Mouse (Mus musculus) forebrain, embryonic 12.5 days (tissue): Measurements from ENCODE around the gene Ap1m1. TPM values are rescaled to one million over a fixed set of nuclear protein-coding genes. Genes with fewer than 3 reads are reported as not detected.

Source experiments
- ATAC-seq: fragments of 200-750 bp; cut with Nextera tagmentation; 2 replicates; pipeline ENCODE4 v1.8.0; 2017; ENCODE audit warnings: moderate TSS enrichment; ENCODE audit not compliant: low FRiP score
- H3K27ac ChIP-seq: fragments of 300-500 bp; sonication (generic); 2 replicates; pipeline ENCODE4 v1.5.1; 2016; ENCODE audit warnings: mild to moderate bottlenecking
- H3K27me3 ChIP-seq: fragments of 300-500 bp; sonication (generic); 2 replicates; pipeline ENCODE4 v1.6.1; 2016; ENCODE audit warnings: mild to moderate bottlenecking
- H3K36me3 ChIP-seq: fragments of 300-500 bp; sonication (generic); replicated peaks from 2 replicates; pipeline ENCODE4 v1.6.1; 2016; ENCODE audit warnings: mild to moderate bottlenecking
- H3K4me1 ChIP-seq: fragments of 300-500 bp; sonication (generic); 2 replicates; pipeline ENCODE4 v1.6.1; 2016
- H3K4me2 ChIP-seq: fragments of 300-500 bp; sonication (generic); 2 replicates; pipeline ENCODE4 v1.6.1; 2016; ENCODE audit warnings: mild to moderate bottlenecking, moderate library complexity
- H3K4me3 ChIP-seq: fragments of 300-500 bp; sonication (generic); replicated peaks from 2 replicates; pipeline ENCODE4 v1.5.1; 2016; ENCODE audit warnings: mild to moderate bottlenecking
- H3K9ac ChIP-seq: fragments of 300-500 bp; sonication (generic); 2 replicates; pipeline ENCODE4 v1.6.1; 2016; ENCODE audit warnings: mild to moderate bottlenecking
- H3K9me3 ChIP-seq: fragments of 300-500 bp; sonication (generic); 2 replicates; pipeline ENCODE4 v1.6.1; 2016
- WGBS: fragments of 180-500 bp; shearing (Covaris S2); methylation state at CpG from one replicate; pipeline ENCODE4 v1.1.7; 2016; 5-methylcytosine and 5-hydroxymethylcytosine counted together
- polyA plus RNA-seq: library from polyadenylated mRNA; unstranded; fragments of >200 nt; fragmentation: Nextera tagmentation; extraction: Ambion mirVana; gene quantifications from 2 replicates; pipeline ENCODE4 v1.2.1, GENCODE M21; 2016

Ap1m1 gene
- polyA plus RNA-seq, 1 experiment from 2014 or later = 193 TPM

- peak overlapping the region; percentile 87 for H3K4me2 ChIP-seq
- H3K9ac ChIP-seq = no peak overlapping the region
- peaks cover 26% of the 10 kb centered on the region for H3K27me3 ChIP-seq
- ATAC-seq = peak; percentile 45
- H3K27ac ChIP-seq = no peak overlapping the region
- H3K9me3 ChIP-seq = no peaks in the 10 kb centered on the region
- H3K4me1 ChIP-seq = peaks cover 18% of the 10 kb centered on the region
- H3K36me3 ChIP-seq = peaks cover 32% of the 10 kb centered on the region
- 82% methylated on average over 10 of the region's 10 CpGs for WGBS
- peak overlapping the region; percentile 83 for H3K4me3 ChIP-seq
These were observed 20.9 kb upstream of the Ap1m1 start for GRCm38 (mm10) chr8:72218781-72219540.

DNA sequence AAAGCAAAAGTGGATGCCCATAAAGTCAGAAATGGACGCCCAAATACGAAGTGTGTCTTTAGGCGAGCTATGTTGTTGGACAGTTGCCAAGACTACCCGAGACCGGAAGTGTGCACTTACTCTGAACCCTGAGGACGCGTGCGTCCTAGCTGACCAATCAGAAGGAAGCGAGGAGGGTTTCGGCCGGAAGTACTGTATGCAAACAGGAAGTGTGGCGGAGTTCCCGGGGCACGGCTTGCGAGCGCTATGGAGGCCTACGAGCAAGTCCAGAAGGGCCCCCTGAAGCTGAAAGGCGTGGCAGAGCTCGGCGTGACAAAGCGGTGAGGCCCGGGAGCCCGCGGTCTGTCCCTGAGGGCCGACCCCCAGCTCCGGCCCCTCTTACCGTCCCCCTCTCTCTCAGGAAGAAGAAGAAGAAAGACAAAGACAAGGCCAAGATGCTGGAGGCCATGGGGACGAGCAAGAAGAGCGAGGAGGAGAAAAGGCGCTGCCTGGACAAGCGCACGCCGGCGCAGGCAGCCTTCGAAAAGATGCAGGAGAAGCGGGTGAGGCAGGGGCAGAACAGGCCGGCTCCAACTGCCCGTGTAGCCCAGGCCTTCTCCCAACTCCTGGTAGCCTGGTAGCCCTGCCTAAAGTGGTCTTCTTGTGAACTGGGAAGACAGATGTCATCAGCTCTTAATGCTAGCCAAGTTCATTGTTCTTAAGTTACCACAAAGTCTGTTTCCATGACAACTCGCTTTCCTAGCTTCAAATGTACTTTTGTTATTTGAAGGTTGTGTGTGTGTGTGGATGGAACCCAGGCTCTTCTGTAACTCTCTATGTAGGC is 20.1 kb upstream of the Ap1m1 start, which contains the start of gene Fam32a:
Gene Fam32a (plus strand): TSS at position 190 of the 823 bp plus-strand sequence.
- Histone ChIP-seq H3K27ac (peak within 1 kb of the TSS; percentile 76), H3K36me3 (peaks cover 34% of the 10 kb centered on the region)
- peak; percentile 98 for ATAC-seq

DNA sequence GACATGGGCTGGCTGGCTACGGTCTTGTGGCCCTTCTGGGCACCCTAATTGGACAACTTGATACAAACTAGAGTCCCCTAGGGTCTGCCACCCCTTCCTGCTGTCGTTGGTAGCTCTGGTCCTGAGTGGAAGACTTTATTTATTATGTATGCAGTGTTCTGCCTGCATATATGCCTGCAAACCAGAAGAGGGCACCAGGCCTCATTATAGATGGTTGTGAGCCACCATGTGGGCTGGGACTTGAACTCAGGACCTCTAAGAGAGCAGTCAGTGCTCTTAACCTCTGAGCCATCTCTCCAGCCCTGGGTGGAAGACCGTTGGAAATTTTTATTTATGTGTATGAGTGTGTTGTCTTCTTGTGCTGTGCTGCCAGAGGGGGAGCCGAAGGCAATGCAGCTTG is 19.1 kb upstream of the Ap1m1 start:
- no peak for ATAC-seq
- WGBS = 85% methylated on average over 4 of the region's 4 CpGs
- H3K27me3 ChIP-seq = peaks cover 13% of the 10 kb centered on the region; the same call in 1 of the 2 replicates
- no peak overlapping the region for H3K27ac ChIP-seq
- peaks cover 34% of the 10 kb centered on the region for H3K36me3 ChIP-seq
- H3K4me1 ChIP-seq = peaks cover 18% of the 10 kb centered on the region
- H3K9ac ChIP-seq = no peak overlapping the region
- H3K4me3 ChIP-seq = peak overlapping the region; percentile 83
- no peaks in the 10 kb centered on the region for H3K9me3 ChIP-seq
- peak overlapping the region; percentile 87 for H3K4me2 ChIP-seq

More for the DNA sequence above, 20.1 kb upstream of the Ap1m1 start, which contains the start of gene Fam32a:
- Histone ChIP-seq H3K9me3 (no peaks in the 10 kb centered on the region), H3K4me3 (peak within 1 kb of the TSS; percentile 83), H3K9ac (peak within 1 kb of the TSS; percentile 78), H3K4me1 (peaks cover 18% of the 10 kb centered on the region), H3K4me2 (peak within 1 kb of the TSS; percentile 87), H3K27me3 (peaks cover 23% of the 10 kb centered on the region)
- 13% methylated on average over 39 of the region's 39 CpGs for WGBS

GRCm38 (mm10) chr8:72222656-72223055 is 17.2 kb upstream of the Ap1m1 start:
- 93% methylated on average over 5 of the region's 5 CpGs for WGBS

GRCm38 (mm10) chr8:72240403-72240763 is 565 bp downstream of the Ap1m1 start:
- 2% methylated on average over 24 of the region's 24 CpGs for WGBS

More at GRCm38 (mm10) chr8:72222656-72223055, 17.2 kb upstream of the Ap1m1 start:
- Histone ChIP-seq H3K4me3 (no peak overlapping the region), H3K4me1 (peaks cover 18% of the 10 kb centered on the region), H3K27ac (no peak overlapping the region), H3K4me2 (no peak overlapping the region), H3K9ac (no peak overlapping the region), H3K36me3 (peaks cover 34% of the 10 kb centered on the region), H3K27me3 (0 out of 2 replicates have a peak, but pooled peaks cover 6% of the 10 kb centered on the region), H3K9me3 (no peaks in the 10 kb centered on the region)
- ATAC-seq = no peak

GRCm38 (mm10) chr8:72240951-72241350 is 1.1 kb downstream of the Ap1m1 start:
- ATAC-seq = no peak
- Histone ChIP-seq H3K4me2 (peak overlapping the region; percentile 71), H3K9ac (peak overlapping the region; percentile 66), H3K4me1 (peaks cover 16% of the 10 kb centered on the region), H3K27ac (peak overlapping the region; percentile 97), H3K9me3 (no peaks in the 10 kb centered on the region), H3K36me3 (peaks cover 7% of the 10 kb centered on the region; the same call in 1 of the 2 replicates), H3K4me3 (peak overlapping the region; percentile 69), H3K27me3 (no peaks in the 10 kb centered on the region)
- WGBS = 72% methylated on average over 7 of the region's 7 CpGs

More at GRCm38 (mm10) chr8:72240403-72240763, 565 bp downstream of the Ap1m1 start:
- ATAC-seq = peak; percentile 76; the same call in 1 of the 2 replicates
- Histone ChIP-seq H3K27ac (peak overlapping the region; percentile 97), H3K4me2 (peak overlapping the region; percentile 71), H3K9me3 (no peaks in the 10 kb centered on the region), H3K27me3 (no peaks in the 10 kb centered on the region), H3K9ac (peak overlapping the region; percentile 66), H3K4me1 (peaks cover 16% of the 10 kb centered on the region), H3K4me3 (peak overlapping the region; percentile 69), H3K36me3 (peaks cover 7% of the 10 kb centered on the region; the same call in 1 of the 2 replicates)

DNA sequence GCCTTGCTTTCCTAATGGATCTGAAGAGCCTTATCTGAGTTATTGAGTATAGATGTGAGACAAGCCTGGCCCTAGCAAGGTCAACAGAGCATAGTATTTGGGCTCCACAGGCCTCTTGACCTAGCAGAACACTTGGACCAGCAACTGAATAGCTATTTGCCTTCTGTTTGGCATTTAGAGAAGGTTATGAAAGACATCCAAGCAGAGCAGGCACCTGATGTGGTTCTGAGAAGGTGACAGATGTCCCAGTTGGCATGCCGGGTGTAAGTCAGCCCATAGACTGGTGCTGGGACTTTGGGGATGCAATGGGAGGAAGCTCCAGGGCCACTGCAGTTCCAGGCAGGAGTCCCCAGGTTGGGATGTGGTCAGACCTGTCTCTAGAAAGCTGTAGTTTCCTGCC is 2.4 kb downstream of the Ap1m1 start:
- WGBS = 95% methylated on average over 1 of the region's 1 CpGs
- Histone ChIP-seq H3K9me3 (no peaks in the 10 kb centered on the region), H3K4me3 (no peak overlapping the region), H3K4me1 (peaks cover 16% of the 10 kb centered on the region), H3K36me3 (peaks cover 19% of the 10 kb centered on the region), H3K4me2 (no peak overlapping the region), H3K27ac (no peak overlapping the region), H3K9ac (no peak overlapping the region), H3K27me3 (no peaks in the 10 kb centered on the region)
- ATAC-seq = no peak

DNA sequence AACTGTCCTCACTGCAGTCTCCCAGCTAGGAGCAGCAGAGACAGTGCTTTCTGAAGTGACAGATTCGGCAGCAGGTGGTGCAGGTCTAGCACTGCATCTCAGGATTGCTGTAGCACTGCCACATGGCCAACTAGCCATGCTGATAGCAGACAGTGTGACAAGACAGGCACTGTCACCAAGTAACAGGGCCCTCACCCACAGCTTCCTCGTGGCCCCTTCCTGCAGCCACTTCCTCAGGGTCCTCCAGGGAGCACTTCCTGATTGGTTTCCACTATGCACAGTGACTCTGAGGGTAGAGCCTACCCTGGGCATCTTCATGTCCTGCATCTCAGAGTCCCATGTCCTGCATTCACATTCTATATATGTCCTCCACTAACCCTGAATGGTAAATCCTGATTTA is 4.8 kb downstream of the Ap1m1 start:
- Histone ChIP-seq H3K4me3 (no peak overlapping the region), H3K27ac (no peak overlapping the region), H3K4me1 (peaks cover 16% of the 10 kb centered on the region), H3K9me3 (no peaks in the 10 kb centered on the region), H3K9ac (no peak overlapping the region), H3K27me3 (no peaks in the 10 kb centered on the region), H3K4me2 (no peak overlapping the region), H3K36me3 (peaks cover 19% of the 10 kb centered on the region)
- no peak for ATAC-seq
- 89% methylated on average over 2 of the region's 2 CpGs for WGBS

GRCm38 (mm10) chr8:72257171-72257901 is 17.5 kb downstream of the Ap1m1 start:
- Histone ChIP-seq H3K36me3 (peaks cover 33% of the 10 kb centered on the region), H3K9ac (no peak overlapping the region), H3K27ac (no peak overlapping the region), H3K27me3 (no peaks in the 10 kb centered on the region), H3K9me3 (no peaks in the 10 kb centered on the region), H3K4me1 (no peaks in the 10 kb centered on the region), H3K4me2 (no peak overlapping the region), H3K4me3 (no peak overlapping the region)
- ATAC-seq = peak; percentile 37; the same call in 1 of the 2 replicates
- WGBS = 52% methylated on average over 7 of the region's 7 CpGs

- H3K27me3 ChIP-seq = no peaks in the 10 kb centered on the region
These were observed 18.1 kb downstream of the Ap1m1 start for GRCm38 (mm10) chr8:72257902-72258238.

GRCm38 (mm10) chr8:72259862-72260261 is 20.0 kb downstream of the Ap1m1 start:
- WGBS = 72% methylated on average over 2 of the region's 2 CpGs
- no peak overlapping the region for H3K9ac ChIP-seq
- H3K27me3 ChIP-seq = no peaks in the 10 kb centered on the region; the same call in 1 of the 2 replicates
- no peaks in the 10 kb centered on the region for H3K4me1 ChIP-seq
- H3K9me3 ChIP-seq = no peaks in the 10 kb centered on the region
- no peak for ATAC-seq
- no peak overlapping the region for H3K4me3 ChIP-seq
- H3K36me3 ChIP-seq = peaks cover 13% of the 10 kb centered on the region
- H3K27ac ChIP-seq = no peak overlapping the region
- no peak overlapping the region for H3K4me2 ChIP-seq

More at GRCm38 (mm10) chr8:72257902-72258238, 18.1 kb downstream of the Ap1m1 start:
- ATAC-seq = no peak
- no peaks in the 10 kb centered on the region for H3K4me1 ChIP-seq
- WGBS = 87% methylated on average over 1 of the region's 1 CpGs
- H3K9me3 ChIP-seq = no peaks in the 10 kb centered on the region
- no peak overlapping the region for H3K27ac ChIP-seq
- H3K9ac ChIP-seq = no peak overlapping the region
- H3K36me3 ChIP-seq = peaks cover 28% of the 10 kb centered on the region
- no peak overlapping the region for H3K4me3 ChIP-seq
- H3K4me2 ChIP-seq = no peak overlapping the region
